19 mouse cellular contexts compared by ENCODE assay signal in the genomic region with DNA sequence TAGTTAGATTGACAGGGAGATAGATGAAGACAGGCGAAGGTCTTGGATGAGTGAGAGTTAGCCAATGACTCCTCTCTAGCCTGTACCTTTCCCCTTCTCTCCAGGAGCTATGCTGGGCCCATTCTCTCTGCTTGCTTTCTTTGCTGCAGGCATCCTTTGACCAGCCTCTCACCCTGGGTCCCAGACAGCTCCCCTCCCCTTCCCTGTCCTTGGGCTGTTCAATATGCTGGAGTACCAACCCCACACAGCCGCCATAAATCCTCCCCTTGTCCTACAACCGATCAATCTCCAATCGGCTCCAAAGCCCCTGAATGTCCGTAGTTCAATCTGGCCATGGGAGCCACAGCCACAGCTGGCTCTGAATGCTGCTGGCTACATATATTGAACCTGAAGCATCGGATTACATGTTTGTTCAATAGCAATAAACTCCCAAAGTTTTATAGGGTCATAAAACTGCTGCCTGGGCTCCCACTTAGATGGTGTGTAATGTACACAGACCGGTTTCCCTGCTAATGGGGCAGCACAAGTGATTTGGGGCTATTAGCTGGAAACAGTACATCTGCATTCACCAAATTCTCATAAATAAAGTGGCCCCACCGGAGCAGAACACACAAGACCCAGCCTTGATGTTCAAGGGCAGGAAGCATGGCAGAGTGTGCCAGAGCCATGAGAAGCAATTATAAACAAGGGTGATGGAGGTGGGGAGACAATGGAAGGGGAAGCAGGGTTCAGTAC. TPM values are rescaled to one million over a fixed set of nuclear protein-coding genes. Genes with fewer than 3 reads are reported as not detected.
DNase-seq lines count a peak whose midpoint lies in the region; ATAC-seq and TF ChIP-seq lines count a peak whose summit lies in the region.
"Had no signal": no experiment of that assay in that cellular context is flagged by ENCODE, and none has a peak within 500 bp of the region (broad histone marks: within the 10 kb centered on the region; RNA-seq: fewer than 3 reads in every experiment).

No protein-coding gene starts in this region.

- ATAC-seq in kidney, postnatal 0 days (replicated peaks; ENCODE audit: low FRiP score, low read depth), result peak; percentile 82
- ATAC-seq in intestine, embryonic 14.5 days (replicated peaks; ENCODE audit: low FRiP score, low TSS enrichment, low read depth), result peak; percentile 78
- ATAC-seq in limb, embryonic 11.5 days (ENCODE audit: insufficient number of reproducible peaks, low FRiP score, low TSS enrichment, low read depth), result peak; percentile 87
- ATAC-seq in neural tube, embryonic 15.5 days (ENCODE audit: low FRiP score), result peak; percentile 30; the same call in 1 of the 2 replicates
- ATAC-seq: hindbrain, postnatal 0 days; lung, postnatal 0 days had no signal

- peaks cover 13% of the 10 kb centered on the region; the same call in 1 of the 2 replicates for H3K4me1 ChIP-seq in kidney, postnatal 0 days (replicated peaks; ENCODE audit: insufficient read depth, low read length)
- peaks cover 12% of the 10 kb centered on the region for H3K4me1 ChIP-seq in intestine, embryonic 14.5 days (replicated peaks; ENCODE audit: control insufficient read depth, insufficient read depth, low read length)
- peaks cover 36% of the 10 kb centered on the region for H3K4me1 ChIP-seq in limb, embryonic 11.5 days (ENCODE audit: control insufficient read depth, insufficient read depth, low read length)
- H3K4me1 ChIP-seq in neural tube, embryonic 15.5 days, result peaks cover 28% of the 10 kb centered on the region
- H3K4me1 ChIP-seq: forebrain, embryonic 12.5 days had no signal

- H3K9ac ChIP-seq in kidney, postnatal 0 days (ENCODE audit: low read depth, low read length), result no peak overlapping the region
- no peak overlapping the region for H3K9ac ChIP-seq in intestine, embryonic 14.5 days (ENCODE audit: low read length)
- no peak overlapping the region; the same call in 1 of the 2 replicates for H3K9ac ChIP-seq in limb, embryonic 11.5 days (ENCODE audit: low read length)
- no peak overlapping the region for H3K9ac ChIP-seq in neural tube, embryonic 15.5 days (replicated peaks)
- H3K9ac ChIP-seq: forebrain, embryonic 12.5 days; heart, embryonic 12.5 days; liver, embryonic 14.5 days had no signal

- TF ChIP-seq CTCF in kidney, postnatal 0 days (IDR thresholded peaks at IDR 0.05; ENCODE audit: low read depth), result no peak

- 12% methylated on average over 8 of the region's 8 CpGs for WGBS in kidney, postnatal 0 days
- WGBS in intestine, embryonic 14.5 days, result 25% methylated on average over 8 of the region's 8 CpGs
- 15% methylated on average over 8 of the region's 8 CpGs for WGBS in limb, embryonic 11.5 days
- WGBS in neural tube, embryonic 15.5 days, result 21% methylated on average over 8 of the region's 8 CpGs

- H3K9me3 ChIP-seq in kidney, postnatal 0 days (replicated peaks; ENCODE audit: low read length), result no peaks in the 10 kb centered on the region
- no peaks in the 10 kb centered on the region for H3K9me3 ChIP-seq in intestine, embryonic 14.5 days (ENCODE audit: control insufficient read depth, low read length)
- no peaks in the 10 kb centered on the region for H3K9me3 ChIP-seq in limb, embryonic 11.5 days (ENCODE audit: control insufficient read depth, low read length)
- no peaks in the 10 kb centered on the region for H3K9me3 ChIP-seq in neural tube, embryonic 15.5 days (replicated peaks)
- H3K9me3 ChIP-seq: forebrain, embryonic 12.5 days had no signal

- no peak overlapping the region for H3K4me3 ChIP-seq in kidney, postnatal 0 days (replicated peaks; ENCODE audit: low read depth, low read length)
- no peak overlapping the region for H3K4me3 ChIP-seq in intestine, embryonic 14.5 days (ENCODE audit: low read depth, low read length)
- H3K4me3 ChIP-seq in limb, embryonic 11.5 days (ENCODE audit: low read depth, low read length), result no peak overlapping the region
- no peak overlapping the region for H3K4me3 ChIP-seq in neural tube, embryonic 15.5 days (replicated peaks)
- H3K4me3 ChIP-seq: forebrain, embryonic 12.5 days; heart, embryonic 12.5 days had no signal

- H3K27me3 ChIP-seq in kidney, postnatal 0 days (ENCODE audit: insufficient read depth, low read length), result no peaks in the 10 kb centered on the region
- H3K27me3 ChIP-seq in intestine, embryonic 14.5 days (replicated peaks; ENCODE audit: control insufficient read depth, insufficient read depth, low read length), result no peaks in the 10 kb centered on the region
- H3K27me3 ChIP-seq in limb, embryonic 11.5 days (ENCODE audit: control insufficient read depth, insufficient read depth, low read length), result no peaks in the 10 kb centered on the region
- no peaks in the 10 kb centered on the region for H3K27me3 ChIP-seq in neural tube, embryonic 15.5 days (replicated peaks)
- H3K27me3 ChIP-seq: forebrain, embryonic 12.5 days; heart, embryonic 12.5 days had no signal

- H3K36me3 ChIP-seq in kidney, postnatal 0 days (ENCODE audit: insufficient read depth, low read length), result no peaks in the 10 kb centered on the region
- no peaks in the 10 kb centered on the region for H3K36me3 ChIP-seq in intestine, embryonic 14.5 days (ENCODE audit: control insufficient read depth, insufficient read depth, low read length)
- no peaks in the 10 kb centered on the region for H3K36me3 ChIP-seq in limb, embryonic 11.5 days (ENCODE audit: control insufficient read depth, insufficient read depth, low read length)
- no peaks in the 10 kb centered on the region for H3K36me3 ChIP-seq in neural tube, embryonic 15.5 days
- H3K36me3 ChIP-seq: forebrain, embryonic 12.5 days; heart, embryonic 12.5 days had no signal

- H3K27ac ChIP-seq in kidney, postnatal 0 days, result 0 out of 2 replicates have a peak overlapping the region, but pooled peaks have one; percentile 36
- peak overlapping the region; percentile 33; the same call in 1 of the 2 replicates for H3K27ac ChIP-seq in intestine, embryonic 14.5 days (ENCODE audit: low read depth)
- H3K27ac ChIP-seq in limb, embryonic 11.5 days (replicated peaks; ENCODE audit: low read depth, low read length), result peak overlapping the region; percentile 78
- peak overlapping the region; percentile 15; the same call in 1 of the 2 replicates for H3K27ac ChIP-seq in neural tube, embryonic 15.5 days (replicated peaks)
- H3K27ac ChIP-seq: forebrain, embryonic 12.5 days; hindbrain, postnatal 0 days; liver, embryonic 14.5 days had no signal

- no peak overlapping the region for H3K4me2 ChIP-seq in kidney, postnatal 0 days (ENCODE audit: low read length)
- no peak overlapping the region for H3K4me2 ChIP-seq in intestine, embryonic 14.5 days (ENCODE audit: low read length)
- H3K4me2 ChIP-seq in limb, embryonic 11.5 days (ENCODE audit: low read depth, severe bottlenecking), result 0 out of 2 replicates have a peak overlapping the region, but pooled peaks have one; percentile 8
- H3K4me2 ChIP-seq in neural tube, embryonic 15.5 days, result no peak overlapping the region
- H3K4me2 ChIP-seq: forebrain, embryonic 12.5 days; heart, embryonic 12.5 days had no signal

- DNase-seq in kidney, postnatal 0 days (ENCODE audit: low spot score), result peak; percentile 82
- no peak for DNase-seq in kidney, postnatal 36 days
- peak; percentile 67 for DNase-seq in intestine, embryonic 14.5 days (ENCODE audit: low spot score)
- peak; percentile 73 for DNase-seq in limb, embryonic 11.5 days (ENCODE audit: low spot score)
- DNase-seq in right cerebral cortex, postnatal 36 days (ENCODE audit: low spot score in 2 of 2), result no peak
- DNase-seq in MN1 (ENCODE audit: low spot score), result no peak
- DNase-seq: adrenal gland, postnatal 36 days; cerebellum, adult 2 months; kidney, postnatal 4 days; spleen, adult 18-20 months; thymus, adult 18-20 months had no signal

RNA-seq across cellular contexts. Expression of a gene that starts 31.8 kb away (rescaled TPM):
- polyA plus RNA-seq in kidney, postnatal 0 days (2015; fragmentation: Nextera tagmentation; extraction: Ambion mirVana), result not detected in 2 replicates
- not detected in 2 replicates for polyA plus RNA-seq in intestine, embryonic 14.5 days (2014; fragmentation: Nextera tagmentation; extraction: Ambion mirVana)
- polyA plus RNA-seq in limb, embryonic 11.5 days (2014; fragmentation: Nextera tagmentation; extraction: Ambion mirVana), result not detected in 2 replicates
- polyA plus RNA-seq in neural tube, embryonic 15.5 days (2015; fragmentation: Nextera tagmentation; extraction: Ambion mirVana), result not detected in 2 replicates
- polyA plus RNA-seq: cerebellum, adult 2 months; cortical plate, adult 2 months; forebrain, embryonic 12.5 days; hindbrain, postnatal 0 days; liver, embryonic 14.5 days; lung, postnatal 0 days; stomach, embryonic 14.5 days had no signal

RNA-seq across cellular contexts. Expression of a gene that starts 49.1 kb away (rescaled TPM):
- polyA plus RNA-seq in kidney, postnatal 0 days (2015; fragmentation: Nextera tagmentation; extraction: Ambion mirVana), result 13.1 and 13.5 TPM in 2 replicates
- 11.5 and 15.1 TPM in 2 replicates for polyA plus RNA-seq in intestine, embryonic 14.5 days (2014; fragmentation: Nextera tagmentation; extraction: Ambion mirVana)
- polyA plus RNA-seq in limb, embryonic 11.5 days (2014; fragmentation: Nextera tagmentation; extraction: Ambion mirVana), result 14.5 and 14.6 TPM in 2 replicates
- polyA plus RNA-seq in neural tube, embryonic 15.5 days (2015; fragmentation: Nextera tagmentation; extraction: Ambion mirVana), result 16.9 and 19.2 TPM in 2 replicates

RNA-seq across cellular contexts. Expression of a gene that starts 58.4 kb away (rescaled TPM):
- 1.0 and 1.2 TPM in 2 replicates for polyA plus RNA-seq in kidney, postnatal 0 days (2015; fragmentation: Nextera tagmentation; extraction: Ambion mirVana)
- 3.3 and 5.3 TPM in 2 replicates for polyA plus RNA-seq in intestine, embryonic 14.5 days (2014; fragmentation: Nextera tagmentation; extraction: Ambion mirVana)
- 4.5 and 7.4 TPM in 2 replicates for polyA plus RNA-seq in limb, embryonic 11.5 days (2014; fragmentation: Nextera tagmentation; extraction: Ambion mirVana)
- polyA plus RNA-seq in neural tube, embryonic 15.5 days (2015; fragmentation: Nextera tagmentation; extraction: Ambion mirVana), result 26.5 and 28.7 TPM in 2 replicates

Comparison
In these comparisons a context has a peak if more than half of its experiments do, and no peak if none do; other contexts are left out.
1. DNase-seq: peak in kidney, postnatal 0 days (single experiment), intestine, embryonic 14.5 days (single experiment) and limb, embryonic 11.5 days (single experiment); none in kidney, postnatal 36 days (0 of 2), right cerebral cortex, postnatal 36 days (0 of 2) and MN1 (single experiment).
2. ATAC-seq: peak in every context shown above with its lines; median percentile 87 in limb, embryonic 11.5 days; 82 in kidney, postnatal 0 days; 78 in intestine, embryonic 14.5 days; 30 in neural tube, embryonic 15.5 days.
3. H3K27ac ChIP-seq: peak in every context shown above with its lines; median percentile 78 in limb, embryonic 11.5 days; 36 in kidney, postnatal 0 days; 33 in intestine, embryonic 14.5 days; 15 in neural tube, embryonic 15.5 days.